10 mouse cellular contexts compared by ENCODE assay signal in the genomic region with DNA sequence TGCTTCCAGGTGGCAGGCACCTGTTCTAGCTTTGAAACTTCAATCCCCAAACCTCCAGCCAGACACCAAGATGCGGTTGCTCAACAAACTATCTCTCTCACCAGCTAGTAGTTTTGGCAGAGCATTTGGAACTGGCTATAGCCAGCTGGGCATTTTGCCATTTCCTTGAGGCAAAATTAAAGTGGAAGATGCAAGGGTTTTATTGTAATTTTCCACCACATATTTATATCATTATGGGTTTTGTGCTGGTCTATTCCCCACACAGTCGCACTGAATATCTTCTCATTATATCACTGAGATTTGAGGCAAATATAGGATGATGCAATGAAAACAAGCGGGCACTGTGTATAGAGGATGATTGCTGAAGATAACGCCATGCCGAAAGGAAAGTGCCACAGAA.
A peak's percentile ranks its signal among the peaks of the same experiment; 100 is the strongest.
DNase-seq lines count a peak whose midpoint lies in the region; ATAC-seq and TF ChIP-seq lines count a peak whose summit lies in the region.
"Had no signal": no experiment of that assay in that cellular context is flagged by ENCODE, and none has a peak within 500 bp of the region (broad histone marks: within the 10 kb centered on the region; RNA-seq: fewer than 3 reads in every experiment).

No protein-coding gene starts in this region.

- peak; percentile 34 to 38 for DNase-seq in cerebellum, postnatal 14 days
- DNase-seq in kidney, adult 9 months = peak; percentile 14
- DNase-seq in kidney, adult 8-10 months = no peak
- peak; percentile 7 for DNase-seq in lung, postnatal 36 days
- DNase-seq in lung, postnatal 25 days (ENCODE audit: low spot score) = no peak
- peak; percentile 76 for DNase-seq in brain, embryonic 14.5 days (ENCODE audit: low read depth)
- DNase-seq: thymus, adult 2 months had no signal

- TF ChIP-seq POLR2A in brain, embryonic 14.5 days (IDR thresholded peaks at IDR 0.05; ENCODE audit: borderline replicate concordance, extremely low read depth, insufficient read depth, insufficient read length, poor library complexity, severe bottlenecking) = no peak

- TF ChIP-seq CTCF in brain, embryonic 14.5 days (IDR thresholded peaks at IDR 0.05; ENCODE audit: borderline replicate concordance, extremely low read depth, insufficient read depth, insufficient read length) = no peak

- ATAC-seq in cerebellum, adult (ENCODE audit: insufficient number of reproducible peaks, low FRiP score, low TSS enrichment) = no peak
- ATAC-seq in megakaryocyte, adult 5-6 weeks (ENCODE audit: poor library complexity, severe bottlenecking) = no peak
- ATAC-seq: hindbrain, embryonic 16.5 days had no signal

Comparison
In these comparisons a context has a peak if more than half of its experiments do, and no peak if none do; other contexts are left out.
1. DNase-seq: peak in cerebellum, postnatal 14 days (2 of 2), kidney, adult 9 months (single experiment), lung, postnatal 36 days (single experiment) and brain, embryonic 14.5 days (single experiment); none in kidney, adult 8-10 months (0 of 2) and lung, postnatal 25 days (single experiment).